In the genomic region with DNA sequence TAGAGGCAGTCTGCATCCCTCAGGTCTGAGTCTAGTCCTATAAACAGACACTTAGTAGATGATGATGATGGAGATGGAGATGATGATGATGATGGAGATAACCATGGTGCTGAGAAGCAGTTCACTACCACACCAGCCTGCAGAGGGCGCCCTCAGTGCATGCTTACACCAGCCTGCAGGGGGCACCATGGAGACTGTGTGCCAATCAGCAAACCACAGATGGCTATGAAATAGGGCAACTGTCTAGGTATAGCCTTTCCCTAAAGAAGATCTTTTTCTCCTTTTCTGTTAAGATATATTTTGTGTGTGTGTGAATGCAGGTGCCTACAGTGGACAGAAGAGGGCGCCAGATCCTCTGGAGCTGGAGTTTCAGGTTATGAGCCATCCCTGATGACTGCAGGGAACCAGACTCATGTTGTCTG, we compare ENCODE assay signal across 8 mouse cellular contexts. TPM values are rescaled to one million over a fixed set of nuclear protein-coding genes. Genes with fewer than 3 reads are reported as not detected.
DNase-seq lines count a peak whose midpoint lies in the region; ATAC-seq and TF ChIP-seq lines count a peak whose summit lies in the region.
"Had no signal": no experiment of that assay in that cellular context is flagged by ENCODE, and none has a peak within 500 bp of the region (broad histone marks: within the 10 kb centered on the region; RNA-seq: fewer than 3 reads in every experiment).

No protein-coding gene starts in this region.

- no peak overlapping the region for H3K9ac ChIP-seq in liver, embryonic 14.5 days (replicated peaks)

- H3K4me3 ChIP-seq in kidney, adult 2 months (ENCODE audit: insufficient read depth, low read depth, low read length), result no peak overlapping the region
- H3K4me3 ChIP-seq in liver, embryonic 14.5 days (ENCODE audit: insufficient read depth in 1 of 2, low read depth in 2 of 2, low read length in 2 of 2), result no peak overlapping the region

- no peak for TF ChIP-seq EP300 in liver, embryonic 14.5 days (IDR thresholded peaks at IDR 0.05; ENCODE audit: low read depth)

- TF ChIP-seq CTCF in kidney, adult 2 months (conservative IDR thresholded peaks at IDR 0.05; ENCODE audit: insufficient read depth, insufficient read length, low read depth, low read length), result peak; percentile 76
- TF ChIP-seq CTCF in liver, embryonic 14.5 days (IDR thresholded peaks at IDR 0.05; ENCODE audit: low read depth), result peak; percentile 96

- 22% methylated on average over 2 of the region's 2 CpGs for WGBS in kidney, adult 2 months
- 11% methylated on average over 2 of the region's 2 CpGs for WGBS in liver, embryonic 14.5 days (ENCODE audit: insufficient replicate concordance)

- H3K4me1 ChIP-seq in kidney, adult 2 months (ENCODE audit: control insufficient read depth, insufficient read depth, low read length), result no peaks in the 10 kb centered on the region
- H3K4me1 ChIP-seq in liver, embryonic 14.5 days (replicated peaks; ENCODE audit: control insufficient read depth in 2 of 2, insufficient read depth in 2 of 2, low read length in 1 of 2), result peaks cover 0 to 9% of the 10 kb centered on the region in 2 experiments; a peak in 2 of 4 replicates

- no peak for TF ChIP-seq POLR2A in kidney, adult 2 months (IDR thresholded peaks at IDR 0.05; ENCODE audit: low read depth, low read length)

- no peak overlapping the region for H3K4me2 ChIP-seq in liver, embryonic 14.5 days (ENCODE audit: low read depth)

- no peaks in the 10 kb centered on the region for H3K9me3 ChIP-seq in liver, embryonic 14.5 days (ENCODE audit: control insufficient read depth, low read length)

- no peak overlapping the region for H3K27ac ChIP-seq in kidney, adult 2 months (ENCODE audit: insufficient read depth, low read depth, low read length)
- no peak overlapping the region for H3K27ac ChIP-seq in liver, embryonic 14.5 days
- H3K27ac ChIP-seq: macrophage had no signal

- peak; percentile 46 for DNase-seq in kidney, adult 2 months
- no peak for DNase-seq in kidney, adult 11 months
- DNase-seq in 3T3-L1 (ENCODE audit: low read depth, low spot score), result peak; percentile 78
- DNase-seq in CD4-positive, CD25-positive, alpha-beta regulatory T cell, adult 2 months (ENCODE audit: low read depth, low spot score), result peak; percentile 73
- DNase-seq in c-Kit-positive CD71-positive TER-119-negative erythroid progenitor cells, embryonic 14.5 days (ENCODE audit: low read depth), result peak; percentile 13
- no peak for DNase-seq in liver, embryonic 14.5 days (ENCODE audit: low read depth in 3 of 3, low spot score in 3 of 3)
- peak; percentile 75 for DNase-seq in testis, postnatal 10 days (ENCODE audit: low spot score)

- no peak for ATAC-seq in liver, embryonic 14.5 days (ENCODE audit: insufficient read depth)

- H3K27me3 ChIP-seq in kidney, adult 2 months (replicated peaks; ENCODE audit: control insufficient read depth, insufficient read depth, low read length), result no peaks in the 10 kb centered on the region
- H3K27me3 ChIP-seq in liver, embryonic 14.5 days (ENCODE audit: control insufficient read depth, insufficient read depth, low read length), result peaks cover 15% of the 10 kb centered on the region

- H3K36me3 ChIP-seq in kidney, adult 2 months (ENCODE audit: control insufficient read depth, insufficient read depth, low read length), result no peaks in the 10 kb centered on the region
- no peaks in the 10 kb centered on the region for H3K36me3 ChIP-seq in liver, embryonic 14.5 days (replicated peaks; ENCODE audit: control insufficient read depth, insufficient read depth, low read depth)

RNA-seq across cellular contexts. Expression of a gene that starts 4.8 kb away (rescaled TPM):
- 3.7 TPM in 2 replicates for polyA plus RNA-seq in kidney, adult 2 months (2012; rRNA removed)
- polyA plus RNA-seq in liver, embryonic 14.5 days (2012; rRNA removed), result 0.75 and 0.83 TPM in 2 replicates
- polyA plus RNA-seq in liver, embryonic 14.5 days (2014; fragmentation: Nextera tagmentation; extraction: Ambion mirVana), result 0.56 and 0.89 TPM in 2 replicates

RNA-seq across cellular contexts. Expression of a gene that starts 42.9 kb away (rescaled TPM):
- 0.18 and 0.45 TPM in 2 replicates for polyA plus RNA-seq in kidney, adult 2 months (2012; rRNA removed)
- 7.8 and 9.1 TPM in 2 replicates for polyA plus RNA-seq in liver, embryonic 14.5 days (2012; rRNA removed)
- polyA plus RNA-seq in liver, embryonic 14.5 days (2014; fragmentation: Nextera tagmentation; extraction: Ambion mirVana), result 7.9 TPM in 2 replicates
- polyA plus RNA-seq: macrophage had no signal

RNA-seq across cellular contexts. Expression of a gene that starts 46.5 kb away (rescaled TPM):
- 4,083 and 5,122 TPM in 2 replicates for polyA plus RNA-seq in kidney, adult 2 months (2012; rRNA removed)
- polyA plus RNA-seq in liver, embryonic 14.5 days (2012; rRNA removed), result 214,511 and 362,158 TPM in 2 replicates
- polyA plus RNA-seq in liver, embryonic 14.5 days (2014; fragmentation: Nextera tagmentation; extraction: Ambion mirVana), result 162,484 and 169,597 TPM in 2 replicates
- polyA plus RNA-seq: macrophage had no signal

RNA-seq across cellular contexts. Expression of a gene that starts 56.0 kb away (rescaled TPM):
- 0.22 and 0.34 TPM in 2 replicates for polyA plus RNA-seq in kidney, adult 2 months (2012; rRNA removed)
- 127 and 156 TPM in 2 replicates for polyA plus RNA-seq in liver, embryonic 14.5 days (2012; rRNA removed)
- 157 and 161 TPM in 2 replicates for polyA plus RNA-seq in liver, embryonic 14.5 days (2014; fragmentation: Nextera tagmentation; extraction: Ambion mirVana)
- polyA plus RNA-seq: macrophage had no signal

RNA-seq across cellular contexts. Expression of a gene that starts 59.5 kb away (rescaled TPM):
- 1,733 and 2,108 TPM in 2 replicates for polyA plus RNA-seq in kidney, adult 2 months (2012; rRNA removed)
- 26,041 and 60,430 TPM in 2 replicates for polyA plus RNA-seq in liver, embryonic 14.5 days (2012; rRNA removed)
- 70,707 and 74,513 TPM in 2 replicates for polyA plus RNA-seq in liver, embryonic 14.5 days (2014; fragmentation: Nextera tagmentation; extraction: Ambion mirVana)
- polyA plus RNA-seq: macrophage had no signal

Comparison
In these comparisons a context has a peak if more than half of its experiments do, and no peak if none do; other contexts are left out.
1. DNase-seq: peak in kidney, adult 2 months (single experiment), 3T3-L1 (single experiment), CD4-positive, CD25-positive, alpha-beta regulatory T cell, adult 2 months (single experiment), c-Kit-positive CD71-positive TER-119-negative erythroid progenitor cells, embryonic 14.5 days (single experiment) and testis, postnatal 10 days (single experiment); none in kidney, adult 11 months (single experiment) and liver, embryonic 14.5 days (0 of 3).
2. RNA of a gene that starts 46.5 kb away (polyA plus RNA-seq): 162,484 to 362,158 TPM in liver, embryonic 14.5 days; 4,083 to 5,122 TPM in kidney, adult 2 months; every median in the first group is over 10 times any median in the second.